Mouse (Mus musculus): ENCODE measurements around the gene Tcn2. TPM values are rescaled to one million over a fixed set of nuclear protein-coding genes. Genes with fewer than 3 reads are reported as not detected.

The Tcn2 gene
- polyA plus RNA-seq, 1 experiment from 2014 or later: 69.7 TPM

GRCm38 (mm10) chr11:3893970-3894369 lies 38.0 kb downstream of the Tcn2 start:
- 76% methylated on average over 6 of the region's 6 CpGs for WGBS
- H3K4me2 ChIP-seq (ENCODE audit: low read depth, low read length): no peak overlapping the region; the same call in 1 of the 2 replicates
- no peak for ATAC-seq (ENCODE audit: low read depth)

GRCm38 (mm10) chr11:3887331-3887730 lies 44.6 kb downstream of the Tcn2 start:
- H3K9ac ChIP-seq (ENCODE audit: low read length): no peak overlapping the region
- no peaks in the 10 kb centered on the region for H3K36me3 ChIP-seq (ENCODE audit: control insufficient read depth, insufficient read depth, low read length)
- ATAC-seq (ENCODE audit: low read depth): no peak
- no peaks in the 10 kb centered on the region for H3K9me3 ChIP-seq (ENCODE audit: control insufficient read depth, low read length)
- no peak overlapping the region for H3K4me2 ChIP-seq (ENCODE audit: low read depth, low read length)
- no peak overlapping the region for H3K4me3 ChIP-seq (ENCODE audit: low read length)
- 60% methylated on average over 5 of the region's 5 CpGs for WGBS
- no peaks in the 10 kb centered on the region for H3K4me1 ChIP-seq (replicated peaks; ENCODE audit: control insufficient read depth, insufficient read depth, low read length)
- no peaks in the 10 kb centered on the region for H3K27me3 ChIP-seq (ENCODE audit: control insufficient read depth, insufficient read depth, low read depth, low read length)
- H3K27ac ChIP-seq (ENCODE audit: low read length): no peak overlapping the region

More at GRCm38 (mm10) chr11:3893970-3894369, 38.0 kb downstream of the Tcn2 start:
- Histone ChIP-seq H3K9ac (ENCODE audit: low read length) (no peak overlapping the region), H3K4me1 (replicated peaks; ENCODE audit: control insufficient read depth, insufficient read depth, low read length) (0 out of 2 replicates have a peak, but pooled peaks cover 4% of the 10 kb centered on the region), H3K27ac (ENCODE audit: low read length) (no peak overlapping the region), H3K27me3 (ENCODE audit: control insufficient read depth, insufficient read depth, low read depth, low read length) (no peaks in the 10 kb centered on the region), H3K4me3 (ENCODE audit: low read length) (no peak overlapping the region), H3K36me3 (ENCODE audit: control insufficient read depth, insufficient read depth, low read length) (no peaks in the 10 kb centered on the region), H3K9me3 (ENCODE audit: control insufficient read depth, low read length) (no peaks in the 10 kb centered on the region)

- H3K9me3 ChIP-seq (ENCODE audit: control insufficient read depth, low read length): no peaks in the 10 kb centered on the region
- ATAC-seq (ENCODE audit: low read depth): no peak
- no peak overlapping the region for H3K9ac ChIP-seq (ENCODE audit: low read length)
- H3K36me3 ChIP-seq (ENCODE audit: control insufficient read depth, insufficient read depth, low read length): no peaks in the 10 kb centered on the region
- no peak overlapping the region for H3K27ac ChIP-seq (ENCODE audit: low read length)
- H3K4me3 ChIP-seq (ENCODE audit: low read length): no peak overlapping the region
- no peaks in the 10 kb centered on the region for H3K27me3 ChIP-seq (ENCODE audit: control insufficient read depth, insufficient read depth, low read depth, low read length)
- 93% methylated on average over 3 of the region's 3 CpGs for WGBS
- no peak overlapping the region for H3K4me2 ChIP-seq (ENCODE audit: low read depth, low read length)
- H3K4me1 ChIP-seq (replicated peaks; ENCODE audit: control insufficient read depth, insufficient read depth, low read length): no peaks in the 10 kb centered on the region
Measured at GRCm38 (mm10) chr11:3883711-3884110, 48.2 kb downstream of the Tcn2 start.

- WGBS: 42% methylated on average over 2 of the region's 2 CpGs
- no peak overlapping the region for H3K4me3 ChIP-seq (ENCODE audit: low read length)
- no peaks in the 10 kb centered on the region for H3K9me3 ChIP-seq (ENCODE audit: control insufficient read depth, low read length)
- H3K9ac ChIP-seq (ENCODE audit: low read length): no peak overlapping the region
- H3K27ac ChIP-seq (ENCODE audit: low read length): no peak overlapping the region
- H3K4me1 ChIP-seq (replicated peaks; ENCODE audit: control insufficient read depth, insufficient read depth, low read length): no peaks in the 10 kb centered on the region
- peak; percentile 54; the same call in 1 of the 2 replicates for ATAC-seq (ENCODE audit: low read depth)
- no peaks in the 10 kb centered on the region for H3K36me3 ChIP-seq (ENCODE audit: control insufficient read depth, insufficient read depth, low read length)
- H3K27me3 ChIP-seq (ENCODE audit: control insufficient read depth, insufficient read depth, low read depth, low read length): no peaks in the 10 kb centered on the region
- H3K4me2 ChIP-seq (ENCODE audit: low read depth, low read length): no peak overlapping the region
Measured at GRCm38 (mm10) chr11:3879836-3880235, 52.1 kb downstream of the Tcn2 start.

- Histone ChIP-seq H3K27me3 (ENCODE audit: control insufficient read depth, insufficient read depth, low read depth, low read length) (no peaks in the 10 kb centered on the region), H3K9ac (ENCODE audit: low read length) (no peak overlapping the region), H3K9me3 (ENCODE audit: control insufficient read depth, low read length) (no peaks in the 10 kb centered on the region), H3K36me3 (ENCODE audit: control insufficient read depth, insufficient read depth, low read length) (no peaks in the 10 kb centered on the region), H3K4me2 (ENCODE audit: low read depth, low read length) (no peak overlapping the region), H3K27ac (ENCODE audit: low read length) (no peak overlapping the region), H3K4me3 (ENCODE audit: low read length) (no peak overlapping the region), H3K4me1 (replicated peaks; ENCODE audit: control insufficient read depth, insufficient read depth, low read length) (no peaks in the 10 kb centered on the region)
- 65% methylated on average over 7 of the region's 7 CpGs for WGBS
- ATAC-seq (ENCODE audit: low read depth): no peak
Measured at GRCm38 (mm10) chr11:3878660-3879059, 53.3 kb downstream of the Tcn2 start.

GRCm38 (mm10) chr11:3876419-3876818 lies 55.5 kb downstream of the Tcn2 start:
- no peak overlapping the region for H3K4me2 ChIP-seq (ENCODE audit: low read depth, low read length)
- H3K9me3 ChIP-seq (ENCODE audit: control insufficient read depth, low read length): no peaks in the 10 kb centered on the region
- H3K36me3 ChIP-seq (ENCODE audit: control insufficient read depth, insufficient read depth, low read length): no peaks in the 10 kb centered on the region
- WGBS: 72% methylated on average over 6 of the region's 6 CpGs
- H3K27me3 ChIP-seq (ENCODE audit: control insufficient read depth, insufficient read depth, low read depth, low read length): no peaks in the 10 kb centered on the region
- no peak overlapping the region for H3K4me3 ChIP-seq (ENCODE audit: low read length)
- no peaks in the 10 kb centered on the region for H3K4me1 ChIP-seq (replicated peaks; ENCODE audit: control insufficient read depth, insufficient read depth, low read length)
- H3K27ac ChIP-seq (ENCODE audit: low read length): no peak overlapping the region
- no peak for ATAC-seq (ENCODE audit: low read depth)
- H3K9ac ChIP-seq (ENCODE audit: low read length): no peak overlapping the region

Other genes with a start within 250 kb of the Tcn2 start
- 0.23 and 0.60 TPM in 2 replicates for gene Osbp2, start 68.3 kb downstream of the Tcn2 start, polyA plus RNA-seq (2015; fragmentation: Nextera tagmentation; extraction: Ambion mirVana)
- 0.47 and 0.79 TPM in 2 replicates for gene 4921536K21Rik, start 37.1 kb downstream of the Tcn2 start, polyA plus RNA-seq (2015; fragmentation: Nextera tagmentation; extraction: Ambion mirVana)
- 11.7 and 12.6 TPM in 2 replicates for gene Dusp18, start 36.9 kb downstream of the Tcn2 start, polyA plus RNA-seq (2015; fragmentation: Nextera tagmentation; extraction: Ambion mirVana)
- gene Slc35e4, start 17.5 kb downstream of the Tcn2 start, polyA plus RNA-seq (2015; fragmentation: Nextera tagmentation; extraction: Ambion mirVana): 3.5 and 4.4 TPM in 2 replicates
- gene Pes1, start 31.8 kb upstream of the Tcn2 start, polyA plus RNA-seq (2015; fragmentation: Nextera tagmentation; extraction: Ambion mirVana): 76.6 and 78.0 TPM in 2 replicates
- 0.24 and 0.38 TPM in 2 replicates for gene 4930556J24Rik, start 44.6 kb upstream of the Tcn2 start, polyA plus RNA-seq (2015; fragmentation: Nextera tagmentation; extraction: Ambion mirVana)
- gene Gal3st1, start 51.5 kb upstream of the Tcn2 start, polyA plus RNA-seq (2015; fragmentation: Nextera tagmentation; extraction: Ambion mirVana): 9.5 and 10.0 TPM in 2 replicates
- gene Sec14l4, start 99.3 kb upstream of the Tcn2 start, polyA plus RNA-seq (2015; fragmentation: Nextera tagmentation; extraction: Ambion mirVana): 24.1 and 29.7 TPM in 2 replicates
- gene Sec14l3, start 132.7 kb upstream of the Tcn2 start, polyA plus RNA-seq (2015; fragmentation: Nextera tagmentation; extraction: Ambion mirVana): 41.5 and 63.9 TPM in 2 replicates
- 9.5 and 9.6 TPM in 2 replicates for gene Mtfp1, start 163.3 kb upstream of the Tcn2 start, polyA plus RNA-seq (2015; fragmentation: Nextera tagmentation; extraction: Ambion mirVana)
- 2.9 and 3.3 TPM in 2 replicates for gene Sec14l2, start 191.3 kb upstream of the Tcn2 start, polyA plus RNA-seq (2015; fragmentation: Nextera tagmentation; extraction: Ambion mirVana)
- 33.6 and 35.7 TPM in 2 replicates for gene Rnf215, start 203.0 kb upstream of the Tcn2 start, polyA plus RNA-seq (2015; fragmentation: Nextera tagmentation; extraction: Ambion mirVana)
- 9.2 and 11.4 TPM in 2 replicates for gene Ccdc157, start 228.1 kb upstream of the Tcn2 start, polyA plus RNA-seq (2015; fragmentation: Nextera tagmentation; extraction: Ambion mirVana)
- gene Sf3a1, start 228.2 kb upstream of the Tcn2 start, polyA plus RNA-seq (2015; fragmentation: Nextera tagmentation; extraction: Ambion mirVana): 42.1 and 48.9 TPM in 2 replicates

Data from lung, embryonic 16.5 days (tissue).